Mouse (Mus musculus) adrenal gland, adult 8-10 months (tissue): ENCODE measurements around the gene Aldh4a1. TPM values are rescaled to one million over a fixed set of nuclear protein-coding genes. Genes with fewer than 3 reads are reported as not detected.

ENCODE experiments used
- DNase-seq: peaks from one replicate; pipeline ENCODE4 v3.0.0; 2022
- total RNA-seq, 4 experiments: library from RNA; stranded (reverse); gene quantifications; 2 replicates each; pipeline ENCODE4 v1.2.4; 2022

Aldh4a1 gene
- total RNA-seq = 100 to 1,000 TPM in 2 of 4 experiments, 10 to 100 TPM in 2; 62.6 to 149 (median 97.9) TPM

GRCm38 (mm10) chr4:139622373-139623282, at the start of gene Aldh4a1:
Gene Aldh4a1, plus strand, starts transcription at chr4:139622866.
- peak; percentile 92 for DNase-seq

GRCm38 (mm10) chr4:139572928-139573512, 49.6 kb upstream of the Aldh4a1 start:
- DNase-seq = no peak

- DNase-seq = peak; percentile 99
These were observed 48.4 kb upstream of the Aldh4a1 start for GRCm38 (mm10) chr4:139574156-139574798.

GRCm38 (mm10) chr4:139574799-139575672, 47.6 kb upstream of the Aldh4a1 start:
- DNase-seq = no peak

- no peak for DNase-seq
These were observed 47.0 kb upstream of the Aldh4a1 start for GRCm38 (mm10) chr4:139575673-139576003.

GRCm38 (mm10) chr4:139576251-139576880, 46.3 kb upstream of the Aldh4a1 start:
- DNase-seq = no peak

GRCm38 (mm10) chr4:139577006-139577405, 45.7 kb upstream of the Aldh4a1 start:
- no peak for DNase-seq

- DNase-seq = no peak
These were observed 44.3 kb upstream of the Aldh4a1 start for GRCm38 (mm10) chr4:139578389-139578788.

GRCm38 (mm10) chr4:139579003-139579402, 43.7 kb upstream of the Aldh4a1 start:
- DNase-seq = no peak

- DNase-seq = no peak
These were observed 43.2 kb upstream of the Aldh4a1 start for GRCm38 (mm10) chr4:139579466-139579865.

- no peak for DNase-seq
These were observed 41.9 kb upstream of the Aldh4a1 start for GRCm38 (mm10) chr4:139580663-139581336.

GRCm38 (mm10) chr4:139581427-139582051, 41.1 kb upstream of the Aldh4a1 start:
- no peak for DNase-seq

- no peak for DNase-seq
These were observed 40.3 kb upstream of the Aldh4a1 start for GRCm38 (mm10) chr4:139582346-139582745.

- DNase-seq = no peak
These were observed 39.8 kb upstream of the Aldh4a1 start for GRCm38 (mm10) chr4:139582903-139583302.

- no peak for DNase-seq
These were observed 38.9 kb upstream of the Aldh4a1 start for GRCm38 (mm10) chr4:139583629-139584245.

GRCm38 (mm10) chr4:139584704-139585103, 38.0 kb upstream of the Aldh4a1 start:
- no peak for DNase-seq

- no peak for DNase-seq
These were observed 37.0 kb upstream of the Aldh4a1 start for GRCm38 (mm10) chr4:139585713-139586112.

- no peak for DNase-seq
These were observed 35.3 kb upstream of the Aldh4a1 start for GRCm38 (mm10) chr4:139587370-139587769.

- DNase-seq = no peak
These were observed 34.9 kb upstream of the Aldh4a1 start for GRCm38 (mm10) chr4:139587773-139588172.

- no peak for DNase-seq
These were observed 33.2 kb upstream of the Aldh4a1 start for GRCm38 (mm10) chr4:139589351-139590027.
